Mouse (Mus musculus) embryo, embryonic 11 days (tissue): ENCODE data around the gene Tnnc2.

Experiments
- DNase-seq: peaks from one replicate; pipeline ENCODE4 v3.0.0-alpha.2; 2015

Tnnc2 gene

DNA sequence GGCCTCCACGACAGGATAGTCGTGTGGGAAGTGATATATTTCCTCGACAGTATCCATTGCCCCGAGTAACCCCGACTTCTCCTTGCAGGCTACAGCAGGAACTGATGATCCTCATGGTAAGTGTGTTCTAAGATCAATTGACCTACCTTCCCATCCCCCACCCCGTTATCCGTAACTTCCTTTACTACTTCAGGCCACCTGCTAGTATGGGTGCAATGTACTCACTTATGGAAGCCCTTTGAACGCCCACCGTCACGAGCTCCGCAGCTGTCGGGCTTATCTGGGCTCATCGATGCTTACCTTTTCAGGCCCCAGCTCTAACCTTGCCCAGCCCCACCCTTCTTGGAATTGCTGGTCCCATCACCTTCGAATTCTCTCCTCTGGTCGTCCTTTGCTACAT, 9.5 kb downstream of the Tnnc2 start:
- DNase-seq: no peak

DNA sequence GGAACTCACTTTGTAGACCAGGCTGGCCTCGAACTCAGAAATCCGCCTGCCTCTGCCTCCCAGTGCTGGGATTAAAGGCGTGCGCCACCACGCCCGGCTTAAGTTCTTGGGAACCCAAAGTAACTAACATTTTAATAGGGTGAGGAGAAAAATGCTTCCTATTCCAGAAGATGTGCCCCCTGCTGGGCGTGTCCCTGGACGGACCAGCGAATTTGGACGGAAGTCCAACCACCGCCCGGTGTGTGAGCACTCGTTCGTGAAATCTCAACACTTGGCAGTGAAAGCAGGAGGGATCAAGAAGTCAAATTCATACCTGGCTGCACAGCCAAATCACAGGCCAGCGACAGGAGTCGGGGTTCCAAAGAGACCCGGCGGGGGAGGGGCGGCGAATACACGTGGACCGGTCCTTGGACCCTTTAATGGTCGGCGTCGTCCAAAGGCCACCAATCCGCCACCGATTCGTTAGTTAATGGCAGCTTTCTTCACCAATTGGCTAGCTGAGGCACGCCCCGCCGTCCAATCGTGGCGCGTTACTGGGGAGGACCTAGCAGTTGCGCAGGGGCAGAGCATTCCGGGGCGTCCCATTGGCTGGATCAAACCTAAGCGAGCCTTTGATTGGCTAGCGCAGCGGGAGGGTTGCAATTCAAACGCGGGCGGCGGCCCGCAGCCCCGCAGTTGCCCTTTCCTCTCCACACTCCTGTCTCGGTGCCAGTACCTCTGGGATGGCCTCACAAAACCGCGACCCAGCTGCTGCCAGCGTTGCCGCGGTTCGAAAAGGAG, 10.3 kb downstream of the Tnnc2 start, which contains the start of gene Ube2c:
Gene Ube2c, plus strand, starts transcription at position 641 of the 780 bp plus-strand sequence.
- peak; percentile 99 for DNase-seq

DNA sequence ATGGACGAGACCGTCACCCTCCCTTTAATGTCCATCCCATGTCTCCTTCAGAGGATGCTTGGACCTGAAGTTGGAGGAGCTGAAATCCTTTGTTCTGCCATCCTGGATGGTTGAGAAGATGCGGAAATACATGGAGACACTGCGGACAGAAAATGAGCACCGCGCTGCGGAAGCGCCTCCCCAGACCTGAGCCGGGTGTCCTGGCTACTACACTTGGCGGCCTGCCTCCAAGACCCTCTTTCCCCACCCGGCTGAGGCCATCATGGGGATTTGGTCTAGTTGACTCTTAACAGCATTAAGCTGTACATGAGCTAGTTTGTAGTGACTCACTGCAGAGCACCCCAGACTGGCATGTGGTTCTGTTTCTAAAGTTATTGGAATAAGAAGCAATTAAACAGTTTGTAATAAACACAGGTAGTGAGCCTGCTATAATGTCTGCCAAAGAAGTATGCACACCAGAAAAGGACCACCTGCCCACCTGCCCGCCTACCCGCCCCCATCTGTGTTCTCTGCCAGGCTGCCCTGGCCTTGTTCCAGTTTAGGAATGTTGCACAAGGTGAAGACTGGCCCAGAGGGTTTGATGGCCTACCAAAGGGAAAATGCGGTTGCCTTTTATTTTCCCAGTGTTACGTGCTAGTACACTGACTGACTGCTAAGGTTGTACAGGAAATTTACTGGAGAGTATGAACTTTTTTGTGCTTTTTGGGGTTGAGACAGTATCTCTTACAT, 11.8 kb downstream of the Tnnc2 start:
- DNase-seq: no peak

DNA sequence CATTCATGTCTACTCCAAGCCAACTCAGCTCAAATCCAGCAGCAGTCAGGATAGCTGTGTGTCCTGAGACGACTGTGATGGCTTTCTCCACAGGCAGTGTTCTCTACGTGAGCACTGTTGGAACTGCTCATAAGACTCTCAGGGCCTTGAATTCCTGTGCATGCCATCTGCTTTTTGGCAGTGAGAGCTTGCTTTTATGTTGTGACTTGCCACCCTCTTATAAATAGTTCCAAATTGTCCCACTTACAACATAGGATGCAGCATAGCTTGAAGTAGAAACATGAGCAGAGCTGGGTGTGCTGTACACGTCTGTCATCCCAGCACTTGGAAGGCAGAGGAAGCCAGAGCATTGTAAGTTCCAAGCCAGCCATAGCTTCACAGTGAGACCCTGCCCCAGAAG, 13.9 kb downstream of the Tnnc2 start:
- DNase-seq: no peak

DNA sequence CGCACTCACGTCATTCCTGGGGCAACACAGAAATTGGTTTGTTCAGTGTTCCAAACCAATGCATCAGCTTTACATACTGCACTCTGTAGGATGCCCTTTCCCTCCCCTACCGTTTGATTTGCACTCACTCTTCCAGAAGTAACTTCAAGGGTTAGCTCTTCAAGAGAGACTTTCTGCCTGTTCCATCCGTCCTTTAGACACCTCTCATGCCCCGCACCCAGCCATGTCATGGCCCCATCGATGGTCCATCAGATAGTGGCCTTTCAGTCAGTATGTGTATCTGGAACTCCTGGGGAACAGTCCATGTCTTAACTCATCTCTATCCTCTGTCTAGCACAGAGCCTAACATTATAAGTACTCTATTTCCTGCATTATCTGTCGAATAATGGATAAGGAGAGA, 17.2 kb downstream of the Tnnc2 start:
- no peak for DNase-seq

DNA sequence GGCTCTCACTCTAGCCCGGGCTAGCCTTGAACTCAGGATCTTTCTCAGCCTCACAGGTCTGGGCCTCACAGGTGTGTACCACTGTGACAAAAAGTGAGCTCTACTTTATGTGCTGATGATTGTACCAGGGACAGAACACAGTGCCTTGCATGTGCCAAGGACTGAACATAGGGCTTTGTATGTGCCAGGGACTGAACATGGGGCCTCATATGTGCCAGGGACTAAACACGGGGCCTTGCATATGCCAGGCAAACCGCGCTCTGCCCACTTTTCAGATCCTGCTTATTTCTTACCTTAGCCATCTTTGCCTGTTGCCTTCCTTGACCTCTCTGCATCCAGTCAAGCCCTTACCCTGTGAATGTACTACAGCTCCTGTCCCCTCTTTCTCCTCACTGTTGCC, 17.8 kb downstream of the Tnnc2 start:
- no peak for DNase-seq

DNA sequence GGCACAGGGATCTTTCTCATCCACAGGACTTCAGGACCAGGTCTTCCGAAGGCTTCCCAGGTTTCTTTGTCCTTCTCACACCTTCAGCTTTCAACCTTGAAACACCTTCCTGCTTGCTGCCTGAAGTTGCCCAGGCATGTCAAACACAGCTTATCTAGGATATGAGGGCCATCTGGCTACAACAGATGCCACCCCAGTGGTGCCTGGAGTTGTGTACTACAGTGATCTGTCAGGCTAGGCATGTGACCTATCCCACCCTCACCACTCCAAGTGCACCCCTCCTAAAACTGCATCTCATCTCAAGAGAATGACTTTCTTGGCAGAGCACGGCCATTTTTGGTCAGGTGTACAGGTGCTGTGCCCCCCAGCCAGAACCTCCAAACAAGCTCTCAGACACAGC, 18.3 kb downstream of the Tnnc2 start:
- no peak for DNase-seq

DNA sequence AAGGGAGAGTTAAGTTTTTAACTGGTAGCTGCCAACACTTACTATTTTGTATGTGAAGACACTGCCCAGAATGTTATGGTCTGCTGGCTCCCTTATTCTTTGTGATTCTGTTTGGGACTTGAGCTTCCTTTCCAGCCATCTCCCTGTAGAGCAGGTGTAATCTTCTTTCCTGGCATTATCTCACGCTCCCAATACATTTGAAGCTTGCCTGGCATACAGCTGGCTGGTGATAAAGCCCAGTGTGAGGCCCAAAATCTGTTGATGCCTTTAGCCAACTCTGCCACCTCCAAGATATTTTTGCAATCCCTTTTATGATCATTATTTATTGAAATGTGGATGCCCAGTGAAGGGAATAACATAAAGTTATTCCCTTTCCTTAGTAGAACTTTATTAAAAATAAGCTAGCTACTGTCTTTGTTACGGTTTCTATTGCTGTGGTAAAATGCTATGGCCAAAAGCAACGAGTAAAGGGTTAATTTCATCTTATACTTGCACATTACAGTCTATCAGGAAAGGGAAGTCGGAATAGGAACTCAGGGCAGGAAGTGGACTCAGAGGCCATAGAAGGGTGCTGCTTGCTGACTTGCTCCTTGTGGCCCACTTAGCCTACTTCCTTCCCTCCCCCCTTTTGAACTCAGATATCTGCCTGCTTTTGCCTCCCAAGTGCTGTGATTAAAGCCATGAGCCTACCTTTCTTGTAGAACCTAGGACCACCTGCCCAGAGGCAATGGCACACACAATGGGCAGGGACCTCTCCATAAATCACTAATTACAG, 19.5 kb downstream of the Tnnc2 start:
- DNase-seq: no peak

DNA sequence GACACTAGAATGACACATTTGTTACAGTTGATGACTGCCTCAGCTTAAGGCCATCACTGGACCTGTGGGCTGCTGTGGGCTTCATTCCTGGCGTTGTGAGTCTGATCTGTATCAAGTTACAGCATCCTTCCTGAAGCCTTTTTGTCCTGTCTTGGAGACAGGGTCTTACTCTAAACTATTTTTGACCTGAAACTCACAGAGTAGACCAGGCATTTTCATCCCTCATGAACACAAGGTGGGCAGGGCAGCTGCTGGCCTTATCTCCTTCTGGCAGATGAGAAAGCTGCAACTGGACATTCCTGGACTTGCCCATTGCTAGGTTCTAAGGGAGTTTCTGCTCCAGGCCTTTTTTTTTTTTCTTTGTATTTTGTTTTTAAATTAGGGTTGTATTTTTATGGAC, 21.1 kb downstream of the Tnnc2 start:
- DNase-seq: no peak

DNA sequence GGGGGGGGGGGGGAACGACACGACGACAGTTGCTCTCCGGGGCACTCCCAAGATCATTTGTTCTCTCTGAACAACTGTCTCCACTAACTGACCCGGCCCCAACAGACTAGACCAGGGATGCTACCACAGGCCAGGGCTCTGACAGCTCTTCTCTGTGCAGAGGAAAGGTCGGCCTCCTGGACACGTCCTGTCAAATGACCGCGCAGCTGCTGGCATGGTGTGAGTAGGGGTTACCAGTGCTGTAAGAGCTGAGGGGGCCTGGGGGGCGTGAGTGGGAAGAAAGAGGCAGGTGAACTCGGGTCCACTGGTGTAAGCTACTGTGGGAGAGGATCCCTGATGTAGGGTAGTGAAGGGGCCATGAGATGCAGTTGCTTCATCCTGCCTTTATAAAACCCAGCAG, 21.9 kb downstream of the Tnnc2 start:
- DNase-seq: no peak

DNA sequence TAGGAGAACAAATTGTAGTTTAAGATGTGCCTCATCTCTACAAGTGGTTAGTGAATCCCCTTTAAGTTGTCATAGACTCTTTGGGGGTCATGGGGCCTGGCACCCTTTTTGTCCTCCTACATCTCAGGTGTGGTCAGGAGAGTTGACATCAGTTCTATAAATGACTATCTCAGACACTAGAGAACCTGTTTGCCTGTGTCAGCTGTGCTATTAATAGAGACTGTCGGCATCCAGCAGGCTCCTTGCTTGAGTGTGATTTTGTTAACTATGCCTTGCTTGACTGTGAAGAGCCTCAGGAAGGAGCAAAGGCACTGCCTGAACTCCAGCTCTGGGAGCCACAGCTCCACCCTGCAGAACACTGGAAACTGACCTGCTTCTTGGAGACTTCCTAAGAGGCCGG, 25.0 kb downstream of the Tnnc2 start:
- no peak for DNase-seq

DNA sequence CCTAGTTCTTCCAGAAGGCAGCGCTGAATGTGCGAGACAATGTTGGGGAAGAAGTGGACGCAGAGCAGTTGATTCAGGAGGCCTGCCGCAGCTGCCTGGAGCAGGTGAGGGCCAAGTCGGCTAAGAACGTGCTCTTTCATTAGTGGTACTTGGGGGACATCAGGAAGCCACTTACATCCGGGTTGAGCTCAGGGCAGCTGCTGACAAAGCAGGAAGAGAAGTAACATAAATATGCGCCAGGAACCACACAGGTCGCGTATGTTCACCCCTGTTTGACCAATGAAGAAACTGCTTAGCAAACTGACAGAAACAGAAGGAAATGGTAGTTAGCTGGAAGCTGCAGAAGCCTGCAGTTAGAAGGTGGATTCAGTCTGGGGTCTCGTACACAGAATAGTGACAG, 25.7 kb downstream of the Tnnc2 start:
- DNase-seq: no peak

DNA sequence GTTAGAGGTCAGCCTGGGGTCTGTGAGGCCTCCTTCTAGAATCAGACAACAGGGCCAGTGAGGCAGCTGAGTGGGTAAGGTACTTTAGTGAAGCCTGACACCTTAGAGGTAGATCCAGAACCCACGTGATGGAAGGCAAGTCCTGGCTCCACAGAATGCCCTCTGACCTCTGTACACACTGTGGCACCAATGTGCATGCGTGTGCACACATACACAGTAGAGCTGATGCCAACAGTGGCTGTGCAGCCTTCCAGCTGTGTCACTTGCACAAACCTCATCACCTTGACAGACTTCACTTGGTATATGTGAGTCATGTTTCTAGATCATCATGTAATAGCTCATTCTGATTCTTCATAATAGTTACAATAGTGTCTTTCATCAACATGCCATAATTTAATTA, 27.3 kb downstream of the Tnnc2 start:
- DNase-seq: no peak

DNA sequence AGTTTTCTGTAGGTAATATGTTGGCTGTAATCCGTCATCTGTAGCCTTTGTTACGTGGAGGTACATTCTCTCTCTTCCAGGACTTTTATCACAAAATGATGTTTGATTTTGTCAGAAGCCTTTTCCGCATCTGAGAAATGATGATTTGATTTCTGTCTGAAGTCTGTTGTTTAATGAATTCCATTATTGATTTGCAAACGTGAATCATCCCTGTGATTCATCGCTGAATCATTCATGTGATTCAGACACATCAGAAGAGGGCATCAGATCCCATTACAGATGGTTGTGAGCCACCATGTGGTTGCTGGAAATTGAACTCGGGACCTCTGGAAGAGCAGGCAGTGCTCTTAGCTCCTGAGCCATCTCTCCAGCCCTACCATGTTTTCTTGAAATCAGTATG, 30.8 kb downstream of the Tnnc2 start:
- DNase-seq: no peak

DNA sequence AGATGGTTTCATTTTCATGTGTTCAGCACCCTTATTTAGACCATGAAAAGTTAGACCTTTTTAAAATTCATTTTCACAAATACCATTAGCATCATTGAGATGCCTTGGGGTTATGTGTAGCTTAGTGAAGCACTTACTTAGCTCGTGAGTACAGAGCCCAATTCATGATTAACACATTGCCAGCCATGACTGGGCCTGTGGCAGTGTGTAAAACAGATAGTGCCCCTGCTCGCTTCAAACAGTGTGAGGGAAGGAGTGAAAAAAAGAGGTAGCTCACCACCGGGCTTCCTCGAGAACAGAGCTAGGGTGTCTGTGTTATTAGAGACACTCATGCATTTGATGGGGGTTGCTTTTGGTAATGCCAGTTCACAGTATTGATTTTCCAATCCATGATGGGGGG, 31.6 kb downstream of the Tnnc2 start:
- DNase-seq: no peak

DNA sequence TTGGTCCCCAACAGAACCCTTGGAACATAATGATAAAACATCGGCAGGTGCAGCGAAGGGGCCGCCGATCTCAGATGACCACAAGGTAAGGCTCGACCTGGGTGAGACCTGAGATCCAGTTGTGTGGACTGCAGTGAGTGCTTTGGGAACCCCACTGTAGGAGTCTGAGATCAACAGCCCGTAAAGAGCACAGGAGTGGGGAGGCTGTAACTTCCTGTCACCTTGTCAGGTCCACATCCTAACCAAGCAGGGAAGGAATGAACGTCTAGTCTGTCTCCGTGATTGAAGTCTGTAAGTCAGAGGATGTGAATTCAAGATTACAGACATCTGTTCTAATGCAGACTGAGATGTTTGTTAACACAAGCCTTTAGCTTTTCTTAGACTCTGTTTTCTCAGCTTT, 33.1 kb downstream of the Tnnc2 start:
- no peak for DNase-seq

DNA sequence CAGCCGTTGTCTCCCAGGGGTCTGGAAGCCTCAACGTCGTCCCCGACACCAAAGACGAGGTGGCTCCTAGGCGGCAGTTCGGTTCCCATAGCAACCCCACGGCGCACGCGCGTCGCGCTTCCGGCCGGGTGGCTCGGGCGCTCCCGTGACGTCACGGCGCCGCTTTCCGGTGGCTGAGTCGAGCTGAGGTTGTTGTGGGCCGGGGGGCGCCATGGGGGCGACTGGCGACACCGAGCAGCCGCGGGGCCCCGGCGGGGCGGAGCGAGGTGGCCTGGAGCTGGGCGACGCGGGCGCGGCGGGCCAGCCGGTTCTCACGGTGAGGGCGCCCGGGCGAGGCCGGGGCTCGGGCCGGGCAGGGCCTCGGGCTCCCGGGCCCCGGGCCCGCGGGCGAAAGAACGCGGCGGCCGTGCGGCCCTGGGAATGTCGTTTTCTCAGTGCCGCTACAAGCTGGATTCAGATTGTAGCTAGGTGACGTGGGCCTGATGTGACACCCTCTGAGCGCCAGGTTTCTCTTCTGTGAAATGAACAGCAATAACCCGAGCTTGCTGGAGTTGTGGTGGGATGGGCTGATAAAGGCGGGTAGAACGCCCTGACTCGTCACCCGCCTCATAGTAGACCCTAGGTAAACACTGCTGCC, 33.8 kb downstream of the Tnnc2 start, which contains the start of the genes Wfdc3 and Dnttip1:
Gene Wfdc3, minus strand, starts transcription at position 89 of the 637 bp plus-strand sequence.
Gene Dnttip1, plus strand, starts transcription at position 141 of the 637 bp plus-strand sequence.
- DNase-seq: peak; percentile 96

DNA sequence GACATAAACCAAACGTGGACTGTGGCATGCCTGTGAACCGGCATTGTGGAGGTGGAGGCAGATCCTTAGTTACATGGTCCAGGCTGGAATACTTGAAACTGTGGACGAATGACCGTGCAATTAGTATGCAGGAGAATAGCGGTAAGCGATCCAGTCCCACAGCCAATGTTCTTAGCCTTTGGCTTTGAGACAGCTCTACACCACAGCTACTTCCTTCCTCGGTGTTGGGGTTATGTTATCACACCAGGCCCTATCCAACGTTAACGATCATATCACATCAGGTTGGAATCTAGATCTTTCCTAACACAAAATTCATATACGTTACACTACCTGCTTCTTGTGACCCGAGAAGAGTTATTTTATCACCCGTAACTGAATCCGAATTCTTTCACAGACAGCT, 34.8 kb downstream of the Tnnc2 start:
- no peak for DNase-seq

DNA sequence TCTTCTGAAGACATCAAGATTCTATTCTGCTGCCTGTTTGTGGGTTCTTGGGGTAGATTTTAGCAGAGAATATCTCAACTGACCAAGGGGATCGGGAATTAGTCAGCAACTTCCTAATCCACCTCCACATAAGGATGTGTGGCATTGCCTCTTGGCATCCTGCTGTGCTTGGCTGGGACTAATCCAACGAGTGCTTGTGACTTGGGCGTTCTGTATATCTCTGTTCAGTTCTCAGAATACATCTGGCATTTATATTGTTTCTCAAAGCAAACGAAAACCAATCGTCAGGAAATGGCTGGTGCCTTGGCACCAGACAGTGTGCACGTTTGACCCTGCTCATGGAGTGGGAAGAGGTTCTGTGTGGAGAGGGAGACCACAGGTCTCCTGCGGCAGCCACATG, 39.9 kb downstream of the Tnnc2 start:
- no peak for DNase-seq

DNA sequence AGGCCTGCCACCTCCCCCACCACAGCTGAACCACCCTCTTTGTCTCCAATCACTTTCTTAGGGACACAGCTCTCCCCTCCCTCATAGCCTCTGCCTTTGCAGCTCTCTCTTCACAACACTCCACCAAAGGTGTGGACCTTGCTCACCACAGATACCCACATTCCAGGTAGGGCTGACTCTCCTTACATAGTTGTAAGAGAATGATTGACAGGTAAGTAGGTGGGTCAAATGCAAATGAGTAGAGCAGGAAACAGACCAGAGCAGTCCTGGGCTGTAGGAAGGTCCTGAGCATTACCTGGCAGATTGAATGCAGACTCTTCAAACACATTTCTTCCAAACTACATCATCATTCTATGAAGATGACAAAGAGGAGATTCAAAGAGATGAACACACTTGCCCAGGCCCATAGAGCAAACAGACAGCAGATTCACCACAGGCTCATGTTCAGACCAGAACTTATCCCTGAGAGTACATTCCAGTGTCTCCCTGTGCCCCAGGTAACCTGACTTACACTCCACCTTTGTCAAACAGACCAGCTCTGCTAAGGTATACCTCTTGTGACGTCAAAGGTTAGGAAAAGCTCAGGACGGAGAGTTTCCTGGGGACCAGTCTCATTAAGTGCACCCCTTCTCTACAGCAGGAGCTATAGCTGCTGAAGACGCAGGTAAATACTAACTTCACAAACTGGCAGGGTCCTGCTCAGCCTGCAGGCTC, 42.2 kb downstream of the Tnnc2 start:
- DNase-seq: no peak

DNA sequence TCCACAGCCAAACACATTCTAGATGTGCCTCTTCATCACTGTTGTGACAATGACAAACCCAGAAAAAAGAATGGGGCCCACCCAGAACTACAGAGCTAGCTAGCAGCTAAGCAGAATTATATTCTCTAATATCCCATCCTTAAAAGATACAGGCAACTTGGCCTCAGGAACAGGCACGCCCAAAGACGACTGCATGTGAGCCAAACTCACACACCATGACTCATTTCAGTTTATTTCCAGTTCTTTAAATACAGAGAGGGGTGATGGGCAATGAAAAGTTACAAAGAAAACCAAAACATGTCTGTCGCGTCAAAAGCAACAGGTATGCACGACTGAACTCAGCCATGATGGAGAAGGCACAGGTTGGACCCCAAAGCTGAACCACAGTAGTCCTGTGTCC, 44.3 kb downstream of the Tnnc2 start:
- DNase-seq: no peak

DNA sequence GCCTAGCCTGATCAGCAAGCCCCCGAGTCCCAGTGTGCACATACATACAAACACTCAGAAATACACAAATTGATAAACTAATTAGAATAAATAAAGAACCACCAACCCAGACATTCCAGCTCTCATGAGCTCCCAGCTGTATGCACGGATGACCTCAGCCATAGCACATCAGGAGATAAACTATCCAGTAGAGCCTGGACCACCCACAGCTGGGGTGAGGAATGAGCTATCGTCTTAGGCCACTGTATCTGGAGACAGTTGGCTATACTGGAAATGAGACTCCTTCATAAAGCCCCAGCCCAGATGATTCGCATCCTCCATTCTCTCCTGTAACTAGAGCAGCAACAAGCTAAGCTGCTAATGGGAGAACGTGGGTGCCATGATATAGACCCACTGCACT, 44.9 kb downstream of the Tnnc2 start:
- DNase-seq: no peak
